Mouse (Mus musculus): ENCODE data around the gene Tha1.
A peak's percentile ranks its signal among the peaks of the same experiment; 100 is the strongest.
"Not testable (repeated sequence)": the region's sequence is repeated elsewhere in the genome, so short reads cannot be mapped to it uniquely, and the experiment has no call there.

The Tha1 gene

GRCm38 (mm10) chr11:117848271-117848984 is 24.9 kb downstream of the Tha1 start:
- DNase-seq = peak in 1 of 2 experiments; percentile 64

- DNase-seq = no peak
Observed at GRCm38 (mm10) chr11:117847593-117848215, 25.6 kb downstream of the Tha1 start.

- DNase-seq = no peak
Observed at GRCm38 (mm10) chr11:117846640-117847039, 26.6 kb downstream of the Tha1 start.

DNA sequence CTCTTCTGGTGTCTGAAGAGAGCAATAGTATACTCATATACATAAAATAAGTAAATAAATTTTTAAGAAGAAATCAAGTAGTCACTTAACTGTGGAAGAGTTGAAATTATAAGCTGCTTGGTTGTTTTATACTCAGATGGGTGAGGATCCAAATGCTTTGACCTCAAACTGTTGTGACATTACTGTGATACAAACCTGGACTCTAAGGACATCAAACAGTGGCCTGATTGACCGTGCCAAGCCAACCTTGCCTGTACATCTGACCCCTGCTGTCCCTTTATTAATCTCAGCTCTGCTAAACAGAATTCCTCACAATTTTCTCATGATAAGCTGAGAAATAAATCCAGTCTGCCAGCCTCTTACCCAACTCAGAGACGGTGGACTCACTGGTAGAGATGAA is 27.6 kb downstream of the Tha1 start:
- DNase-seq = no peak

- DNase-seq = no peak
Observed at GRCm38 (mm10) chr11:117844997-117845396, 28.3 kb downstream of the Tha1 start.

DNA sequence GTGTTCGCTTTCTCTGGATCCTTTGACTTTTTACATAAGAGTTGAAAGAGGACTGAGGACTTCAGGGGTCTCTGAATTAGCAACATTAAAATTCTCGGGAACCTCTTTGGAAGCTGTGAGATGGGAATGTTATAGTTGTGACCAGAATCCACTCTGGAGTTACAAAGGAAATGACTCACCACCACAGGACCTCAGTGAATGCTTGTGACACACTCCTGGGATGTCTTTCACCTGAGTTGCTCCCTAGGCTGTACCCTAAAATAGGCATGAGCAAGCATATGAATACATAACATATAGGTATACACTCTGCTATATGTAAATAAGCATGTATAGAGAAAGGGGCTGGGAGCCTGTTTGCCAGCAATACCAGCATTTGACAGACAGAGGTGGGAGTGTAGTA is 29.8 kb downstream of the Tha1 start:
- no peak for DNase-seq

DNA sequence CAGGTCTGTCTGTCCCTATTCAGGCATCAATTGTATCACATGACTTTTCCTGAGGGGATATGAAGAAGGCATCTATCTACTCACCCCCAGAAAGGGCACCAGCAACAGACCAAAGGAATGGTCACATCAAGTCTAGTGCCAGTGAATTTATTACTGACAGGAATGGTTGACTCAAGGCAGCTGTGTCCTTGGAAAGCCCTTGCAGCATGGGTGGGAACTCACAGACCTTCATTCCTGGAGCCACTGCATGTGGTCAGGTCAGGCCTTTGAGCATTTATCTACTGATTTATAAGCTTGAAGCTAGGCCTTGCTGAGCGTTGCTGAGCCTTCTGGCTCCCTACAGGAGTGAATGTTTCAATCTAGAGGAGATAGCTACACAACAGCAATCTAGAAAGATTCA is 32.4 kb downstream of the Tha1 start:
- no peak for DNase-seq

- DNase-seq = no peak
Observed at GRCm38 (mm10) chr11:117839021-117839420, 34.3 kb downstream of the Tha1 start.

GRCm38 (mm10) chr11:117838572-117838971 is 34.7 kb downstream of the Tha1 start:
- no peak for DNase-seq

GRCm38 (mm10) chr11:117836306-117836705 is 37.0 kb downstream of the Tha1 start:
- DNase-seq = no peak

DNA sequence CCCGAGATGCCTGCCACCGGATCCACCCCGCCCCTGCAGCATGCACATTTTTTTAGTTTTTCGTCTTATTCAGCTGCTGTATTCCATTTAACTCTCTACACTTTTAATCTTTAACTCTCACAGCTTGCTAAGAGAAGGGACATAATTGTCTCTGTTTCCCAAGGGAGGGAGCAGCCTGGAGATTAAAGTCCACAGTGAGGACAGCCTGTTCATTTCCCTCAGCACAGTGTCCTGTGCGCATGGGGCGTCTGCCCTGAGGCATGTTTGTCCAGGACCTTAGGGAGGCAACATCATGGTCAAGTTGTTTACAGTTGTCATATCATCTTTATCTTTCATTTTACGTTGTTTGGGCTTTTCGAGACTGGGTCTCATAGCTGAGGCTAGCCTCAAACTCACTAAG is 39.2 kb downstream of the Tha1 start:
- DNase-seq = no peak

- not testable (repeated sequence) for DNase-seq
Observed at GRCm38 (mm10) chr11:117833509-117833908, 39.8 kb downstream of the Tha1 start.

DNA sequence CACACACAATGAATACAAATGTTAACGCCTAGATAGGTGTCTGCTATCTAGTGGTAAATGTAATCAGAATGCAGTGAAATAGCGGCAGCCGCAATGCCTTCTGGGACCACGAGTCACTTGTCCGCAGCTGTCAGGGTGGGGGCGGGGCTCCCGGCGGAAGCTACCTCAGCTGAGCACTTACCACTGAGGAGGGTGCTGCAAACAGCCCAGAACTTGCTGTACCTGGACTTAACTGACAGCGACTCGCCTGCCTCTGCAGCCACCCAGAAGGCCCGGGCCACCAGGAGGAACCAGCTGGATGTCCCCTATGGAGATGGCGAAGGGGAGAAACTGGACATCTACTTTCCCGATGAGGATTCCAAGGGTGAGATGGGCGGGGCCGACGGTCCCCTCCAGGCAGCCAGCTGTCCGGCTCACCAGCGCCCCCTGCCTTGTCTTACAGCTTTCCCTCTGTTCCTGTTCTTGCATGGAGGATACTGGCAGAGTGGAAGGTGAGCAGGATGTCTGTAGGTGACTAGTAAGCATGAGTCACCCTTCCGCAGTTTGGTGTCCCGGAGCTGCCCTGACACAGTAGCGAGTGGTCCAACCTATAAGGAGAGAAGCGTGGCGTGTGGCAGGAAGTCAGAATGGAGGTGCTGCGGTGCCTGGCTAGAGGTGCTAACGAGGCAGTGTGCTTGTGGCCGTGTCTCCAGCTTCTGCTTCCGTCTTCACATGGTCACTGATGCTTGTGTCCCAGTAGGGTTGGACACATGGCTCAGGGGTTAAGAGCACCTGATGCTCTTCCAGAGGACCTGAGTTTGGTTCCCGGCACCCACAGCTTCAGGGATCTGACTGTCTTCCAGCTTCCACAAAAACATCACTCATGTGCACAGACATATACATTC is 41.0 kb downstream of the Tha1 start:
- DNase-seq = peak; percentile 84 to 88

GRCm38 (mm10) chr11:117830401-117830800 is 42.9 kb downstream of the Tha1 start:
- DNase-seq = no peak

DNA sequence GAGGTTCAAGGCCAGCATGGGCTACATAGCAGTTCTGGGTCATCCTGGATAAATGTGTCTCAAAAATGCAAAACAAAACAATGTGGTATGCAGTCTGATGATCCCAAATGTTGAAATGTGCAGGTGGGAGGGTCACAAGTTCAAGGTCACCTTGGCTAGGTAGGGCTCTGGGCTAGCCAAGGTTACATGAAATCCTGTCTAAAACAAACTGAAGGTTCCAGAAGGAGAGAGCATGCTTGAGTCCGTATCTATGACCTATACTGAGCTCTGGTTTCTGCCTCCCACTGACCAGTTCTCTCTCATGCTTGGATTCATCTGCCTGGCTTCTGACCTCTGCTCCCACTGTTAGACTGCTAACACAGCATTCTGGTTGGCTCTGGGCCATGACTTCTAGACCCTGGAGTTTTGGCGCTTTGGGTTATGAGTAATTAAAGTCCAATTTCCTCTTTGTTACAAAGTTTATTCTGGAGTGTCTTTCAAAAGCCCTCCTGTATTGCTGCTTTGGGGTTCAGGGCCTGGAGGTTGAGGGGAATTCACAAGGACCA is 43.5 kb downstream of the Tha1 start:
- DNase-seq = no peak

- DNase-seq = no peak
Observed at GRCm38 (mm10) chr11:117828888-117829604, 44.2 kb downstream of the Tha1 start.

- DNase-seq = peak in 1 of 2 experiments; percentile 50
Observed at GRCm38 (mm10) chr11:117828149-117828887, 45.0 kb downstream of the Tha1 start.

GRCm38 (mm10) chr11:117827386-117827785 is 45.9 kb downstream of the Tha1 start:
- no peak for DNase-seq

DNA sequence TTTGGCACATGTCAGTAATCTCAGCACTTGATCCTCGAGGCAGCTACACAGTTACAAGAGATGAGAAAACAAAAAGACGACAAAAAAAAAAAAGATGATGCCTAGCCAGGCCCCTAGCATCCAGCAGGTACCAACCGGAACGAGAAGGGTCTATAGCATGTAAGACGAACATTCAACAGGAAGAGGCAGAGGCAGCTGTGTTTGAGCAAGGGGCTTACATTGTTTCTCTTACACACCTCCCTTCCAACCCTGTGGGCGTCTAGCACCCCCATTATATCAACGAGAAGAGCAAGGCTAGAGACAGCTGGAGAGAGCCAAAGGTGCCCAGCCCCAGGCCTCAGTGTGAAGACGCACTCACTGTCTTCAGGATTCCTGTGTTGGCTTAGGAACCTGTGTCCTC is 46.4 kb downstream of the Tha1 start:
- DNase-seq = no peak

DNA sequence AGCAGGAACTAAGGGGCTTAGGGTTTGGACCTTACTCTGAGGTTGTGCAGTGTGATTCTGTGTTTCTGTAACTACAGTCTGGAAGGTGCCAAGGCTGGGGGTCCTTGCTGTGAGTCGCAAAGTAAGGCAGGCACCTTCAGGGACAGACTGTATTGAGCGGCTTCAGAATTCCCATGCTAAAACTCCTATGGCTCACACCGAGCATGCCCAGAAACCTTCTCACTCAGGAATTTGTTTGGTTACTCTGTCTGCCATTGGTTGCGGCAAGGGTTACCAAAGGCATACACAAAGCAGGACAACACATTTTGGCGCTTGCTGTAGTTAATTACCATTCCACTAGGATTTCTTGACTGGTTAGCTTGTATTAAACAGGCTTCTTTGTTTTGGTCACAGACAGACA is 47.1 kb downstream of the Tha1 start:
- no peak for DNase-seq

DNA sequence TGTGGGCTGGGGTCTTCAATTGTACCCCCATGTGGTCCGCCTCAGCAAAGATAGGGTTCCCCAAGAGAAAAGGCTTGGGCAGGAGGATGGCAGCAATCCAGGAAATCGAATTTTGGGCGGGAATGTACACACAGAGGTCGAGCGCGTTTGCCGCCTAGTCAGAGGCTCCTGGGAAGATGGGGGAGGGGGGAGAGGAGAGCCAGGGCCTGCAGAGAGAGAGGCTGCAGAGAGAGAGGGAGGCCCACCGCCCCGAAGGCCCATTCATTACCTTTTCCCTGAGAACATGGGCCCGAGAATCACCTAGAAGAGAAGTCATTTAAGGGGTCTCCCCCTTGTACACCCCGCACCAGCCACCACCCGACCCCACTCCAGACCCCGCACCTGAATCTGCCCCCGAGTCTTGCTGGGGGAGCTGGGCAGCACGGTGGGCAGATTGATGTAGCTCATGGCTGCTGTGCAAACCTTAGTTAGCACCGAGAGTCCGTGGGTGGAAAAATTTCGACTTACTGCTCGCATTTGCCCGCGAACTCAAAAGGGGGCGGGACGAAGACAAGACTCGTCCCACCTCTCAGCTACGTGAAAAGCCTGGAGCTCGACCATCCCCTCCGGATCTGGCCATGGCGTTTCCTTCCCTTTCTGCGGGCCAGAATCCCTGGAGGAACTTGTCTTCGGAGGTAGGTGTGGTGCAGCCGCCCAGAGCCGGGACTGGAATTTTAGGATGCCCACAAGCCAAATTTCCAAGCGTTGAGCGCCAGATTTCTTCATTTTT is 47.8 kb downstream of the Tha1 start, which contains the start of the genes Afmid and Tk1:
Gene Afmid (plus strand): TSS at position 592 of the 769 bp plus-strand sequence.
Gene Tk1 (minus strand): TSS at position 760 of the 769 bp plus-strand sequence.
- peak; percentile 57 to 65 for DNase-seq
